Mouse (Mus musculus): Measurements from ENCODE around the gene Sorl1.

Sorl1 gene

GRCm38 (mm10) chr9:41925721-41926120 lies 198.4 kb downstream of the Sorl1 start:
- 60% methylated on average over 4 of the region's 4 CpGs for WGBS

GRCm38 (mm10) chr9:41924140-41924539 lies 200.0 kb downstream of the Sorl1 start:
- 74% methylated on average over 2 of the region's 2 CpGs for WGBS

GRCm38 (mm10) chr9:41922416-41922815 lies 201.7 kb downstream of the Sorl1 start:
- 87% methylated on average over 6 of the region's 6 CpGs for WGBS

- 55% methylated on average over 14 of the region's 14 CpGs for WGBS
Measured at GRCm38 (mm10) chr9:41918657-41919380, 205.3 kb downstream of the Sorl1 start.

GRCm38 (mm10) chr9:41918155-41918554 lies 205.9 kb downstream of the Sorl1 start:
- 53% methylated on average over 4 of the region's 4 CpGs for WGBS

GRCm38 (mm10) chr9:41915571-41915970 lies 208.5 kb downstream of the Sorl1 start:
- 75% methylated on average over 8 of the region's 8 CpGs for WGBS
